Mouse (Mus musculus) inflammation-experienced regulatory T-cells, adult 16 weeks (primary cell): ENCODE measurements around the gene Olfr1154. TPM values are rescaled to one million over a fixed set of nuclear protein-coding genes. Genes with fewer than 3 reads are reported as not detected.

ENCODE experiments used
- polyA plus RNA-seq: library from polyadenylated mRNA; unstranded; fragments of 100-300 nt; shearing (Covaris generic); gene quantifications from one replicate; pipeline ENCODE4 v1.2.1, GENCODE M21; 2017

Gene Olfr1154
- polyA plus RNA-seq: not detected

DNA sequence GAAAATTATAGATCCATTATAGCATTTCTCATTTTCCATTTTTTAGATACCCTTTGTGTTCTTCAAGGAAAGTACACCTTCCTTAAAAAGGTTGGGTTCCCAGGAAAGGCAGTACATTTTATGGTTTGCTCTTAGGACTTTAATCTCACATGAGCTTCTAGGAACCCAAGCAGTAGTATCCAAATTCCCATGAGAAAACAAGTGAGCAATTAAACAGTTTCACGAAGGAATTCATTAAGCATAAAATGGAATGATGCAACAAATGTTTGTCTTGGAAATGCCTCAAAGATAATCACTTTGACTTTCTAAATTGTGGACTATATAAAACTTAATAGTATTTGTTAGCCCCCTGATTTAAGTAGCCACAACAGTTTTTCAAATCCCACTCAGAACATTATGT is at the start of gene Olfr1154:
TSS of gene Olfr1154 (minus strand) at position 101 of the 400 bp plus-strand sequence.

GRCm38 (mm10) chr2:87953000-87953399 is 48.0 kb upstream of the Olfr1154 start, which contains the start of gene Olfr1156:
Gene Olfr1156, minus strand, starts transcription at chr2:87953100.

DNA sequence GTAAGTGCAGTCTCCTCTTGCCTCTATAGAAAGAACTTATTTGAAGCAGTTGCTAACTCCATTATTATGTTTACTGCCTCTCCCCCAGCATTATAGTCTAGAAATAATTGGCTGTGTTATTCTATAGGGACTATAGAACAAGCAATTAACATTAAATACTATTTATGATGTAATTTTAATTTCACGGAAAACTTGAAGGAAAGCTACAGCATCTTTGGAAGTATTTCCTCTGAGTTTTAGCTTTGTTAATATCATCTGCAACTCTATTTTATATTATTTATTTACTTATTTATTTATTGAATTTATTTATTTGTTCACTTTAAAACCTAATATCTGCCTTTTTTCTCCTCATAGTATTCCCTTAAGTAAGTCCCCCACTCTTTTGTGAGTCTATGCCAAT is 40.1 kb upstream of the Olfr1154 start, which contains the start of gene Olfr1155:
TSS of gene Olfr1155 (minus strand) at position 101 of the 400 bp plus-strand sequence.

GRCm38 (mm10) chr2:87894662-87895061 is 10.3 kb downstream of the Olfr1154 start, which contains the start of gene Olfr1153:
Gene Olfr1153, plus strand, starts transcription at chr2:87894962.

DNA sequence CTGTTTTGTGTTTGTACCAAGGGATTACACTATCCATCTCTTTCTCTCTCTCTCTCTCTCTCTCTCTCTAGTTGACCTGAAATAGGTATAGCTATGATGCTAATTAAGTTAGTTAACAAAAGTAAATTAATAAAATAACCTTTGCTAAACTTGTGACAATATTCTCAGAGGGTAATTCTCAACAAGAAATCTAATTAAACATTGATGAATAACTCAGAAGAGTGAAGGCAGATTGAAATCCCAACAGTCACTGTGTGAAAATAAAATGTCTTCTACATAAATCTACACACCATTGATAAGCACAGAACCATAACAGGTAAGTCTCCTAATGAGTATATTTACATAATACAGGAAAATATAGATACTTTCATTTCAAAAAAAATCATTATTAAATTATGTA is 38.8 kb downstream of the Olfr1154 start, which contains the start of gene Olfr1152:
TSS of gene Olfr1152 (plus strand) at position 301 of the 400 bp plus-strand sequence.

GRCm38 (mm10) chr2:87855562-87855961 is 49.4 kb downstream of the Olfr1154 start, which contains the start of gene Olfr1151:
Gene Olfr1151, plus strand, starts transcription at chr2:87855862.

Other genes starting within 250 kb of the Olfr1154 start
- not detected for gene Olfr1134, start 246.7 kb downstream of the Olfr1154 start, polyA plus RNA-seq
- not detected for gene Olfr1135, start 231.5 kb downstream of the Olfr1154 start, polyA plus RNA-seq
- gene Olfr1136, start 211.2 kb downstream of the Olfr1154 start, polyA plus RNA-seq: not detected
- not detected for gene Olfr1137, start 192.0 kb downstream of the Olfr1154 start, polyA plus RNA-seq
- gene Olfr1138, start 165.2 kb downstream of the Olfr1154 start, polyA plus RNA-seq: not detected
- gene Olfr1140, start 161.4 kb downstream of the Olfr1154 start, polyA plus RNA-seq: not detected
- not detected for gene Olfr1141, start 151.2 kb downstream of the Olfr1154 start, polyA plus RNA-seq
- not detected for gene Olfr152, start 125.7 kb downstream of the Olfr1154 start, polyA plus RNA-seq
- gene Olfr1143, start 104.6 kb downstream of the Olfr1154 start, polyA plus RNA-seq: not detected
- not detected for gene Olfr1145, start 95.3 kb downstream of the Olfr1154 start, polyA plus RNA-seq
- not detected for gene Olfr1148, start 74.6 kb downstream of the Olfr1154 start, polyA plus RNA-seq
- not detected for gene Olfr1150-ps1, start 61.2 kb downstream of the Olfr1154 start, polyA plus RNA-seq
- gene Olfr1151, start 49.3 kb downstream of the Olfr1154 start, polyA plus RNA-seq: not detected
- not detected for gene Olfr1152, start 38.7 kb downstream of the Olfr1154 start, polyA plus RNA-seq
- gene Olfr1153, start 10.2 kb downstream of the Olfr1154 start, polyA plus RNA-seq: not detected
- not detected for gene Olfr1155, start 40.0 kb upstream of the Olfr1154 start, polyA plus RNA-seq
- gene Olfr1156, start 47.9 kb upstream of the Olfr1154 start, polyA plus RNA-seq: 0.09 TPM
- 0.06 TPM for gene Olfr1157, start 63.1 kb upstream of the Olfr1154 start, polyA plus RNA-seq
- gene Olfr74, start 69.5 kb upstream of the Olfr1154 start, polyA plus RNA-seq: not detected
- not detected for gene Olfr1158, start 84.9 kb upstream of the Olfr1154 start, polyA plus RNA-seq
- gene Olfr1160, start 103.1 kb upstream of the Olfr1154 start, polyA plus RNA-seq: not detected
- gene Olfr1161, start 117.6 kb upstream of the Olfr1154 start, polyA plus RNA-seq: not detected
- not detected for gene Olfr73, start 132.5 kb upstream of the Olfr1154 start, polyA plus RNA-seq
- gene Olfr1162, start 146.0 kb upstream of the Olfr1154 start, polyA plus RNA-seq: not detected
- gene Olfr1163, start 166.7 kb upstream of the Olfr1154 start, polyA plus RNA-seq: not detected
- not detected for gene Olfr1164, start 188.8 kb upstream of the Olfr1154 start, polyA plus RNA-seq
- not detected for gene Olfr1166, start 223.1 kb upstream of the Olfr1154 start, polyA plus RNA-seq